Mouse (Mus musculus) midbrain, embryonic 11.5 days (tissue): ENCODE results near the gene Adgrl3. TPM values are rescaled to one million over a fixed set of nuclear protein-coding genes. Genes with fewer than 3 reads are reported as not detected.

Experiments used
- ATAC-seq: fragments of 200-750 bp; cut with Nextera tagmentation; 2 replicates; pipeline ENCODE4 v1.8.0; 2017; ENCODE audit warnings: moderate TSS enrichment, moderate library complexity; ENCODE audit not compliant: low FRiP score
- DNase-seq: peaks from one replicate; pipeline ENCODE4 v3.0.0; 2015; ENCODE audit warnings: low spot score; ENCODE audit errors: missing footprints
- H3K27ac ChIP-seq: fragments of 300-500 bp; sonication (generic); 2 replicates; pipeline ENCODE4 v1.5.1; 2014; ENCODE audit warnings: low read depth, low read length
- H3K27me3 ChIP-seq: fragments of 300-500 bp; sonication (generic); 2 replicates; pipeline ENCODE4 v1.6.1; 2014; ENCODE audit warnings: mild to moderate bottlenecking, low read length, moderate library complexity, mixed read lengths; ENCODE audit not compliant: control insufficient read depth, insufficient read depth
- H3K36me3 ChIP-seq: fragments of 300-500 bp; sonication (generic); 2 replicates; pipeline ENCODE4 v1.6.1; 2014; ENCODE audit warnings: mild to moderate bottlenecking, low read length, moderate library complexity, mixed read lengths; ENCODE audit not compliant: control insufficient read depth, insufficient read depth
- H3K4me1 ChIP-seq: fragments of 300-500 bp; sonication (generic); 2 replicates; pipeline ENCODE4 v1.6.1; 2014; ENCODE audit warnings: low read length; ENCODE audit not compliant: control insufficient read depth, insufficient read depth
- H3K4me2 ChIP-seq: fragments of 300-500 bp; sonication (generic); 2 replicates; pipeline ENCODE4 v1.6.1; 2014; ENCODE audit warnings: mild to moderate bottlenecking, moderate library complexity
- H3K4me3 ChIP-seq: fragments of 300-500 bp; sonication (generic); 2 replicates; pipeline ENCODE4 v1.5.1; 2014; ENCODE audit warnings: low read depth, low read length
- H3K9ac ChIP-seq: fragments of 300-500 bp; sonication (generic); 2 replicates; pipeline ENCODE4 v1.6.1; 2014; ENCODE audit warnings: low read length
- H3K9me3 ChIP-seq: fragments of 300-500 bp; sonication (generic); 2 replicates; pipeline ENCODE4 v1.6.1; 2016; ENCODE audit warnings: low read length; ENCODE audit not compliant: control insufficient read depth
- WGBS: fragments of 180-500 bp; shearing (Covaris S2); extraction: QIAGEN DNeasy Blood & Tissue Kit; methylation state at CpG from one replicate; pipeline ENCODE4 v1.1.7; 2014; 5-methylcytosine and 5-hydroxymethylcytosine counted together
- polyA plus RNA-seq: library from polyadenylated mRNA; unstranded; fragments of >200 nt; fragmentation: Nextera tagmentation; extraction: Ambion mirVana; gene quantifications from 2 replicates; pipeline ENCODE4 v1.2.1, GENCODE M21; 2014

The Adgrl3 gene
- polyA plus RNA-seq, 1 experiment from 2014 or later, result 18.9 TPM

- 76% methylated on average over 6 of the region's 6 CpGs for WGBS
- Histone ChIP-seq H3K4me3 (no peak overlapping the region), H3K27ac (no peak overlapping the region), H3K9me3 (no peaks in the 10 kb centered on the region), H3K36me3 (no peaks in the 10 kb centered on the region), H3K9ac (no peak overlapping the region), H3K4me2 (no peak overlapping the region), H3K27me3 (no peaks in the 10 kb centered on the region), H3K4me1 (no peaks in the 10 kb centered on the region)
- ATAC-seq (no peak), DNase-seq (no peak)
These were observed 578.1 kb downstream of the Adgrl3 start for GRCm38 (mm10) chr5:81598041-81598440.

- Histone ChIP-seq H3K9me3 (no peaks in the 10 kb centered on the region), H3K4me2 (no peak overlapping the region), H3K27me3 (no peaks in the 10 kb centered on the region), H3K27ac (no peak overlapping the region), H3K9ac (no peak overlapping the region), H3K36me3 (no peaks in the 10 kb centered on the region), H3K4me3 (no peak overlapping the region), H3K4me1 (no peaks in the 10 kb centered on the region)
- no peak for ATAC-seq
- DNase-seq, result no peak
- WGBS, result 93% methylated on average over 4 of the region's 4 CpGs
These were observed 583.0 kb downstream of the Adgrl3 start for GRCm38 (mm10) chr5:81602889-81603288.

DNA sequence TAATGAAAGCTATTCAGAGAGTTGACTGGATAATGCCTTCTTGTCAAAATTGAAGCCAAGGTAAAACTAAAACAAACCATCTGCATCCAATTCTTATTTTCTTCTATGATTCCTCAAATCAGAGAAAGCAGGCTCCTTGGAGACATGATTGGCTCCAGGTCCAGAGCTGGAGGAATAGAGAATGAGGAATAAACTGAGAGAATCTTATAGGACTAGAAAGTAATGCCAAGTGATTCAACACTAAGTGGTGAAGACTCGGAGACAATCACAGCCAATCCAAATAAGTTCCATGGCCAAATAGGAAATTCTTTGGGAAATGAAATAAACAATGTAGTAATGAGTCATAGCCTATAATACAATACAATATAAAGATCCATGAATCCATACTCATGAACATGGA is 585.7 kb downstream of the Adgrl3 start:
- H3K27me3 ChIP-seq, result no peaks in the 10 kb centered on the region
- no peak for ATAC-seq
- no peak overlapping the region for H3K27ac ChIP-seq
- 94% methylated on average over 1 of the region's 1 CpGs for WGBS
- no peaks in the 10 kb centered on the region for H3K9me3 ChIP-seq
- no peak overlapping the region for H3K4me3 ChIP-seq
- no peaks in the 10 kb centered on the region for H3K4me1 ChIP-seq
- no peak overlapping the region for H3K9ac ChIP-seq
- no peaks in the 10 kb centered on the region for H3K36me3 ChIP-seq
- H3K4me2 ChIP-seq, result no peak overlapping the region
- no peak for DNase-seq

GRCm38 (mm10) chr5:81610223-81610622 is 590.3 kb downstream of the Adgrl3 start:
- Histone ChIP-seq H3K27me3 (no peaks in the 10 kb centered on the region), H3K9ac (no peak overlapping the region), H3K4me2 (no peak overlapping the region), H3K9me3 (no peaks in the 10 kb centered on the region), H3K4me3 (no peak overlapping the region), H3K36me3 (no peaks in the 10 kb centered on the region), H3K27ac (no peak overlapping the region), H3K4me1 (no peaks in the 10 kb centered on the region)
- 86% methylated on average over 5 of the region's 5 CpGs for WGBS
- DNase-seq (no peak), ATAC-seq (no peak)

DNA sequence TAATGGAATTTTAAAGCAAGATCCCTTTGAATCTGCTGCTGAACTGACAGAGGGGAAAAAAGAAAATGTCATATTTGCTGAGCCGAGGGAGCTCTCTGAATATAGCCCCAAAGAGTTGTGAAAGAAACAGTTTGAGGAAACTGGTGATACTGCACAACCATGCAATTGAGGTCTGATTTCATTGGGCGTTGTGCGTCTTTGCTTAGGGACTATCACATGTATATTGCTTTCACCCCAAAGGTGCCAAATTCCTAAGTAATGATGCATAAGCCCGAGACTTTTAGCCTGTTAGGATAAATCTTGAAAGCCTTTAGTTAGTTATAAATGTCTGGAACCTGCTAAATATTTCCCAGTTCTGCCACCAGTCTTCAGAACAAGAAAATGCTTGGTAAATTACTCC is 594.7 kb downstream of the Adgrl3 start:
- DNase-seq (no peak), ATAC-seq (no peak)
- H3K27me3 ChIP-seq, result no peaks in the 10 kb centered on the region
- no peak overlapping the region for H3K4me3 ChIP-seq
- 89% methylated on average over 4 of the region's 4 CpGs for WGBS
- no peak overlapping the region for H3K27ac ChIP-seq
- no peaks in the 10 kb centered on the region for H3K9me3 ChIP-seq
- H3K9ac ChIP-seq, result no peak overlapping the region
- H3K4me2 ChIP-seq, result no peak overlapping the region
- no peaks in the 10 kb centered on the region for H3K36me3 ChIP-seq
- no peaks in the 10 kb centered on the region for H3K4me1 ChIP-seq

GRCm38 (mm10) chr5:81621106-81621505 is 601.2 kb downstream of the Adgrl3 start:
- Histone ChIP-seq H3K4me1 (no peaks in the 10 kb centered on the region), H3K27ac (no peak overlapping the region), H3K36me3 (no peaks in the 10 kb centered on the region), H3K9ac (no peak overlapping the region), H3K4me2 (no peak overlapping the region), H3K27me3 (no peaks in the 10 kb centered on the region), H3K4me3 (no peak overlapping the region), H3K9me3 (no peaks in the 10 kb centered on the region)
- DNase-seq, result no peak
- WGBS, result 91% methylated on average over 5 of the region's 5 CpGs
- no peak for ATAC-seq

GRCm38 (mm10) chr5:81621715-81622114 is 601.8 kb downstream of the Adgrl3 start:
- WGBS, result 84% methylated on average over 3 of the region's 3 CpGs
- no peaks in the 10 kb centered on the region for H3K36me3 ChIP-seq
- H3K27me3 ChIP-seq, result no peaks in the 10 kb centered on the region

GRCm38 (mm10) chr5:81623846-81624245 is 603.9 kb downstream of the Adgrl3 start:
- no peak overlapping the region for H3K4me3 ChIP-seq
- no peaks in the 10 kb centered on the region for H3K27me3 ChIP-seq
- H3K36me3 ChIP-seq, result no peaks in the 10 kb centered on the region
- H3K9ac ChIP-seq, result no peak overlapping the region
- 16% methylated on average over 1 of the region's 1 CpGs for WGBS
- no peak for ATAC-seq
- H3K4me1 ChIP-seq, result no peaks in the 10 kb centered on the region
- H3K9me3 ChIP-seq, result no peaks in the 10 kb centered on the region
- H3K4me2 ChIP-seq, result no peak overlapping the region
- DNase-seq, result no peak
- H3K27ac ChIP-seq, result no peak overlapping the region

More at GRCm38 (mm10) chr5:81621715-81622114, 601.8 kb downstream of the Adgrl3 start:
- Histone ChIP-seq H3K4me1 (no peaks in the 10 kb centered on the region), H3K4me2 (no peak overlapping the region), H3K27ac (no peak overlapping the region), H3K4me3 (no peak overlapping the region), H3K9ac (no peak overlapping the region), H3K9me3 (no peaks in the 10 kb centered on the region)
- DNase-seq, result no peak
- ATAC-seq, result no peak

DNA sequence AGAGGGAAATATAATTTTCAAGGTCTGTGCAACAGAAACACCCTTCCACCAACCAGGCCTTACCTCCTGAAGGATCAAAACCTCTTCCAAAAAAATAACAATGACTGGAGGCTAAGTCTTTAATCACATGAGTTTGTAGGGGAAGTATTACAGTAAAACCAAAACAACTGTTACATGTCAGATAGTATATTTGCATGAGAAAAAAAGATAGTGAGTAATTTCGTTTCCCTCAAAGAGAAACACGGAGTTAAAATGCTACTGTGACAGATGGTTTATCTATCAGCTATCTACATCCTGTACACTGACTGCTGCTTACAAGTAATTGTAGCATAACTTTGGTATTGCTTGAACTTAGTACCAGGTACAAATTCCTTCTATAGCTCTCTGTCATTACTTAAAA is 616.2 kb downstream of the Adgrl3 start:
- Histone ChIP-seq H3K4me2 (no peak overlapping the region), H3K27me3 (no peaks in the 10 kb centered on the region), H3K9ac (no peak overlapping the region), H3K4me1 (no peaks in the 10 kb centered on the region), H3K9me3 (no peaks in the 10 kb centered on the region), H3K4me3 (no peak overlapping the region), H3K27ac (no peak overlapping the region), H3K36me3 (no peaks in the 10 kb centered on the region)
- DNase-seq (no peak), ATAC-seq (no peak)
- WGBS, result 87% methylated on average over 2 of the region's 2 CpGs

GRCm38 (mm10) chr5:81638422-81638821 is 618.5 kb downstream of the Adgrl3 start:
- Histone ChIP-seq H3K4me2 (no peak overlapping the region), H3K36me3 (no peaks in the 10 kb centered on the region), H3K27me3 (no peaks in the 10 kb centered on the region), H3K27ac (no peak overlapping the region), H3K9ac (no peak overlapping the region), H3K4me3 (no peak overlapping the region), H3K4me1 (no peaks in the 10 kb centered on the region), H3K9me3 (no peaks in the 10 kb centered on the region)
- no peak for DNase-seq
- WGBS, result 92% methylated on average over 2 of the region's 2 CpGs
- no peak for ATAC-seq
